Mouse (Mus musculus) frontal cortex, adult (tissue): ENCODE results near the gene Ptk7.

Source experiments
- ATAC-seq: cut with Nextera tagmentation; 2 replicates; pipeline ENCODE4 v1.9.2; 2017; ENCODE audit warnings: mild to moderate bottlenecking, moderate library complexity, mixed read lengths; ENCODE audit not compliant: low TSS enrichment

Ptk7 gene

GRCm38 (mm10) chr17:46521963-46522668, 107.2 kb downstream of the Ptk7 start:
- no peak for ATAC-seq

- no peak for ATAC-seq
Observed at GRCm38 (mm10) chr17:46521174-46521573, 108.1 kb downstream of the Ptk7 start.

GRCm38 (mm10) chr17:46520385-46520979, 108.8 kb downstream of the Ptk7 start:
- ATAC-seq, result no peak

GRCm38 (mm10) chr17:46519971-46520370, 109.3 kb downstream of the Ptk7 start:
- ATAC-seq, result no peak
